Mouse (Mus musculus) cerebellum, adult (tissue): ENCODE data around the gene Tufm.
A peak's percentile ranks its signal among the peaks of the same experiment; 100 is the strongest.
"Not testable (repeated sequence)": the region's sequence is repeated elsewhere in the genome, so short reads cannot be mapped to it uniquely, and the experiment has no call there.

Source experiments
- ATAC-seq: cut with Nextera tagmentation; 2 replicates; pipeline ENCODE4 v1.9.2; 2017; ENCODE audit warnings: mild to moderate bottlenecking, moderate library complexity, mixed read lengths; ENCODE audit not compliant: insufficient number of reproducible peaks, low FRiP score, low TSS enrichment

Gene Tufm

DNA sequence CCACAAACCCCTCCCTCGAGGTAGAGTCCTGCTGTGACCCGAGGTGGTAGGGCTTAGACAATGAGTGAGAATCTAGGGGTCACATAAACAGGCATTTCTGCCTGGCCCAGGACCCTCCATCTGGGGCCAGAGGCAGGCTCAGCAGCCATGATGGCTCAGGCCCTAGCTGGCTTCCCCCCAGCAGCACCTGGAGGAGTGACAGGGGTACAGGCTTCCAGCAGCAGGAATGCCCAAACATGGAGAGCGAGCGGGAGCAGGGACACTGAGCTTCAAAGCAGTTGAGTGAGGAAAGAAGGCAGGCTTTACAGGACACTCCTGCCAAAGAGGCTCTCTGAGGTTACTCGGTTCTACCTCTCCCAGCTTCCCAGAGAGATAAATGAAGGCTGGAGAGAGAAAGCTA lies 22.3 kb upstream of the Tufm start:
- ATAC-seq: no peak

DNA sequence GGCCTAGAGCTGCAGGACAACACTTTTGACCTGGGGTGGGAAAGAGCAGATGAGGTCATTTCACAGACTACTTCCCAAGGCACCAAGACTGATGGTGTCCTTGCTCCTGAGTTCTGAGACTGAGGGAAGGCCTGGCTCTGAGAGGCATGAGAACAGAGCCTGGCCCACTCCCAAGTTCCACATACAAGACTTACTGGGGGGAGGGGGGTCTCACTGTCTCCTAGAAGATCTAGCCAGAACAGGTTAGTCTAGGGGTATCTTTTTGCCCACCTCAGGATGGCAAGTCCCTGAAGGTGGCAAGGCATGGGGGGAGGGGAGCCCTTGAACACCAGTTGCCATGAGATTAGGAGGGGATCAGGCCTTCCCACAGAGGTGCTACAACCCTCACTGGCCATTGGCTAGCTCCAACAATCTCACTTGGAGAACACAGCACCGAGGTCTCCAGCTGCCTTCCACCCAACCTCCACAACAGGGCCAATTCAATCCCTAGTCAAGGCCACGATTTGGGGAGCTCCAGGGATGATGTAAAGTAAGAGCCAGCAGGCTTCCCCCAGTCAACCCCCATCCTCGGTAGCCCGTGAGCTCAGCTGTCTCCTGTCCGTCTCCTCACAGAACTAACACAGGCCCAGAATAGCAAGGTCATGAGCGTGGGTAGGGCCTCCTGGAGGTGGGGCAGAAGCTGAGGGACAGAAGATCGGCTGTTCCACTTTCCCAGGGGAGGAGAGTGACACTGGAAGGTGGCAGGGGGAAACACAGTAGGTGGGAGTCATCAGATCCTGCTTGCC lies 21.7 kb upstream of the Tufm start:
- no peak for ATAC-seq

DNA sequence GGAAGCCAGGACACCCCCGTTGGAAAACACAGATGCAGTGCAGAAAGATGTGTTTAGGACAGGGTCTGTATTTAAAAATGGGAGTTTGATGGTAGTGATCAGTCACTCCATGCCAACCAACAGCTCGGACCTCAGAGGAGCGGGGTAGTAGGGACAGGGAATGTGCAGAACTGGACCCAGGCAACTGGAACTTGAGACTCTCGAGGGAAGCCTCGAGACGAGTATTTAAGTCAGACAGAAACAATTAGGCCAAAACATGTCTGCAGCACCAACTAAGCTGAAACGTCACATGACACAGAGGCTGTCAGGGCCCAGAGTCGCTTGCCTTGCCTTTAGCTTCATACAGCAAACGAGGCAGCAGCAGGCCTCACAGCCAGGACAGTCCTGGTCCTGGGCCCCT lies 21.0 kb upstream of the Tufm start:
- no peak for ATAC-seq

DNA sequence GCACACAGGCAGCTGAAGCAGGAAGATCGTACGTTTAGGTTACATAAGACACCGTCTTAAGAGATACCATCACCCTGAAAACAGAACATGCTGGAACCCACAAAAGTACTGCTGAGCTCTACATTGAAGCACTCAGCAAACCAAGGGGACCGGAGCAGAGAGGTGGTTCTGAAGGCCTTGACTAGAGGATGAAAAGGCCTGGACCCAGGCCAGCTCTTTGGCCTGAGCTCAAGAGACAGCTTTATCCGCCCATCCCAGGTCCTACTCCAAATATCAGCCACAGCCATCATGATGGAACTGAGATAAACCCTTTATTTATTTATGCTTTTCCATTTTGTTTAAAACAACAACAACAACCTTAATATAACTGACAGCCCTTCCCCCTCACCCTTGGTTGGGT lies 20.5 kb upstream of the Tufm start:
- no peak for ATAC-seq

DNA sequence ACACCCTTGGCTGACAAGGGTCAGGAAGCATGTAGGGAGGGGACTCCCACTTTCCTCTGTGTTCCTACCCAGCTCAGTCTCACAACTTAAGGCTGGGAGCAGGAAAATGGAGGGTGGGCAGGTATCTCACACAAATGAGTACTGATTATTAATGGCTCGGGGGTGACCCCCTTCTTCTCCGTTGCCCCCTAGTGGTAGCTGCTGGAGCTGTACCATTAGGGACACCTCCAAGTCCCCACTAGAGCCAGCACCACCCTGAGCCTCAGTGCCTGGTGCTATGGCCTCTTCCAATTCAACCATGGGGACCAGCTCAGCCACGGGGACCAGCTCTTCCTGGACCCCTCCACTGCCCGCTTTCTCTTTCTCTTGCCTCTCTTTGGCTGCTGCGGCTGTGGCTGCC lies 19.9 kb upstream of the Tufm start:
- ATAC-seq: no peak

DNA sequence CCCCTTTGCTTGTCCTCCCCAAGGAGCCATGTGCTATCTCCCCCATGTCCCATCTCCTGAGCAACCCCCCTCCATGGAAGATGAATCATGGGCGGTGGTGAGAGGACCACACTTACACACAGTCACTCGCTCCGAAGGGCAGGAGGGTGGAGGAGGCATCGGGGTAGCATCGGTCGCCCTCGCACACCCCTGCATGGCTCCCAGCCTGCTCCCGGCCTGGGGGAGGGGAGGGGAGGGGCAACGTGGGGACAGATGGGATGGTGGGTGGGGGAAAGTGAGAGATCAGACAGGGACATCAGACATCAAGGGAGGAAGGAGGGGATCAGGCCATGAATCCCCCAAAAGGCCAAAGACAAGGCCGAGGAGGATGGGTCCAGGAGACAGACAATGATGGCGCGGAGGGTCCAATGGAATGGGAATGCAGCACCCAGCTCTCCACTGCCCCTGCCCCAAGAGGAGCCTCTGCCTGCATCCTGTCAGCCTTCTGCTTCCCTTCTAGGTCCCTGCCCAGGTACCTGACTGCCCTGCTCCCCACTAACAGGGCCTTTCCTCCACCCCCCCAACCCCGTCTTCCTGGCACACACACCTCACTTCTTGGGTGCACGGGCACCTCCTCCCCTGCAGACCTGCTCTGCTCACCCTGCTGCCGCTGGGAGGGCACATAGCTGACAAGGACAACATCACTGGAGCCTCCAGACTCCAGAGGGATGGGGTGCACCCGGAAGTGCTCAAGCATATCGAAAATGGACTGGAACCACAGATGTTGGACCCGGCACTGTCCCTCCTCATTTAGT lies 19.1 kb upstream of the Tufm start:
- ATAC-seq: no peak

DNA sequence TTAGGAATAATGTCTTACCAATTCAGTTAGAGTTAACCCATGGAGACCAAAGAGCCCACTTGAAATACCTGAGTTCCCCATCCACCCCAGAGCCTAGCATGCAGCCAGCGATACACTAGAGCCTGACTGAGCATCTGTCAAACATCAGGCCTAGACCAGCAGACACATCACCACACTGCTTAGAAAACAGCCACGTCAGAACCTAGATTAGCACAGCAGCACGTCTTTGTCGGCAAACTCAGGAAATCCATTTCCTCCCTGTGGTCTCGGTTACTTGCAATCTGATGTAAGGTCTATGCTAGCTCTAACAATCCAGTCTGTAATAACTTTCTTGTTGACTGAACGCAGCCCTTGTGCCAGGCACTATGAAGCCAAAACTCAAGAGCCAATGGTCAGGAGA lies 17.1 kb upstream of the Tufm start:
- ATAC-seq: no peak

DNA sequence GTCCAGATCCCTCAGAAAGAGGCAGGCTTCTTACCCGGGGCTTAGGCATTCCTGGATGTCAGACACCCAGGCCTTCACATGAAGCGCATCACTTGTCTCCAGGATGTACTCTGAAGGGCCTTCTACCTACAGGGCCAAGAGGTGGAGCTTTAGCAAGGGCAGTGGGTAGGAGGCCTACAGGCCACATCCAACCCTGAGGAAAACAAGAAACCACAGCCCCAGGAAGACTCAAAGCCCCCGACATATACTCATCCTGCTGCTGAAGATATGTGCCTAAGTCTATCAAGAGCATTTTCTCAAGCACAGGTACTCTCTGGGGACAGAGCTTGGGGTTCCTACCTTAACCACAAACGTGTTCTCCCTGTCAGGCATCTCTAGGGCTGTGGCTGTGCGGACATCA lies 15.8 kb upstream of the Tufm start:
- no peak for ATAC-seq

DNA sequence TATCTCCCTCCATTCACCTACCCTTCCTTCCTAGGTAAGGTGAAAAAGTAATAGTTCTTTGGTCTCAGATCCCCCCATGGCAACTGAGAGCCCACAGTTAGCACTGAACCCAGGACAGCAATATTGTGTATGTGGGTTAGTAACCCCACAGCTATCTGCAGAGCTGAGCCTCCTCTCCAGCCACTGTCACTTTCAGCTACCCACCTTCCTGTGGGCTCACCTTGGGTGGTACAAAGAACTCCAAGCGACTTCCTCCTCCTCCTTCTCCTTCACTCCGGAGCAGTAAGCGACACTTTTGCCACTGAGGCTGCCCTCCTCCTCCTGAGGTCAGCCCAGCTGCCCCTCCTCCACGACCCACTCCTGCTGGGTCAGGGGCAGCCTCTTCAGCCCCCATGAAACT lies 15.3 kb upstream of the Tufm start:
- ATAC-seq: no peak

DNA sequence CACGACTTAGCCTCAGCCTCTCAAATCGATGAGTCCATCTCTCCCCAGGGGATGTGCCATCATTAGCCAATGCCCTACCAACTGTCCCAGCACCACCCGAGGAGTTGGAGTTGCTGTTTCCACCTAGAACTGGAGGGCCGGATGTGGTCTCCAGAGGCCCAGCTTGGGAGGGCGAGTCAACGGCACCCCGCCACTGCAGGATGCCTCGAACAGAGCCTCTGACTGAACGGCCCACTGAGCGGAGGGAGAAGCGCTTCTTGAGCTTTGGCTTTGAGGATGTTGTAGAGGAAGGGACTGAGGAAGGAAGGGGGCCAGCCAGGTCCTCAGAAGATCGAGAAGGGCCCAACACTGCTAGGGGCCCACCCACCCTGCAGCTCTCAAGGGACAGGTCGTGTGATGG lies 14.9 kb upstream of the Tufm start:
- ATAC-seq: no peak

DNA sequence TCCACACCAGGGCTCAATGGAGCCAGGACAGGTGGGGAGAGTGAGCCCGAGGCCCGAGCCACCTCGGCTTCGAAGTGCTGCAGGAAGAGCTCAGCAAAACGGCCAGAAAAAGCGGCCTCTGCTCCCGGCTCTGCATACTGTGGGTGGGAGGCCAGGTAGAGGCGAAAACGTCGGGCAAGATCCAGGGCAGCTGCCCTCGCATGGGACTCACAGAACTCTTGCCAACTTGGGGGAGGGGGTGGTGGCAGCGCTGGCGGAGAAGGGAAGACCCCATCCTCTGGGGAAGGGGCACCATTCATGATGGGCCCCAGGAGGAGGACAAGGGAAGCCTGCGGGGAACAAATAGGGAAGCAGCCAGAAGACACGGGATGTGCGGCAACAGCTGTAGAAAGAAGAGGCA lies 14.4 kb upstream of the Tufm start:
- ATAC-seq: no peak

DNA sequence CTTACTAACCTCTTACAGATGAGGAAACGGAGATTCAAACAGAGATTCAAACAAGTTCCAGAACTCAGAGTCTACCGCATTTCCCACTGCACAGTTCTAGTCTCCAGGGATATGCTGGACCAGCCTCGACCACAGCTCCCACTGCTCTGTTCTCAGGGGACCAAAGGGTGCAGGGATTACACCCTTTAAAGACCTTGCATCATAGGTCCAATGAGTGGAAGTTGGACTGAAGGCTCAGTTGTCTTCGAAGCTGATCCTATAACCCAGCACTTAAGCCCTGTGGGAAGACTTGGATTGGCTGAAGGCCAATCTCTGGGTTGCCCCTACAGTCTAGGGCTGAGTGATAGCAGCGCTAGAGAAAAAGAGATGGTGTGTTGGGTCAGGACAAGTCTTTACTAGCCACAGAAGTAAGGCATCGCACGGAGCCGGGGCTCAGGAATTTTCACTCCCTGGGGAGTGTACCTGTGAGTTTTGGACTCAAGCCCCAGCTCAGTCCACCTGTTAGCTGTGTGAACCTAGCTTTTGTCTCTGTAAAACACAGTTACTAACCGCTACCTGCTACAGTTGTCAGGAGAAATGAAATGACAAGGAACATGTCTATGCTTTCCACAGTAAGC lies 13.6 kb upstream of the Tufm start:
- ATAC-seq: no peak

DNA sequence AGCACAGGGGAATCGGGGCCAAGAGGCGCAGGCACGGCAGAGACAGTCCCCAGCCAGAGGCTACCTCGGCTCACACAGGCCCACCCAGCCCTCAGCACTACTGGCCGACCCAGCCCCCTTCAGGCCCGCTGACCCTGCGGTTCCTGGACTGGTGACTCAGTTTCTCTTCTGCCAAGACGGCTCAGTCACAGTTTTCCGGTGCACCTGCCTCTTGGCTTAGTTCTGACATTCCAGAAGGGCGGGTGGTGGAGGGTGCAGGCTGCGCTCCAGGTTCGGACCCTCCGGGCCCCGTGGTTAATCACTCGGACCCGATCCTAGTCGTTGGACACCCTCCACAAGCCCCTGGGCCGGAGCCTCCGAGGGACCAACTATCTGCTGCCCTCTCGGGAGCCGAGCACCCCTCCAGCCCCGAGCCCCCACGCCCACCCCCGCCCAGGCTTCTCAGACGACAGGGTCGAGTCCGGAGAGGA lies 12.6 kb upstream of the Tufm start:
- no peak; the same call in 1 of the 2 replicates for ATAC-seq

DNA sequence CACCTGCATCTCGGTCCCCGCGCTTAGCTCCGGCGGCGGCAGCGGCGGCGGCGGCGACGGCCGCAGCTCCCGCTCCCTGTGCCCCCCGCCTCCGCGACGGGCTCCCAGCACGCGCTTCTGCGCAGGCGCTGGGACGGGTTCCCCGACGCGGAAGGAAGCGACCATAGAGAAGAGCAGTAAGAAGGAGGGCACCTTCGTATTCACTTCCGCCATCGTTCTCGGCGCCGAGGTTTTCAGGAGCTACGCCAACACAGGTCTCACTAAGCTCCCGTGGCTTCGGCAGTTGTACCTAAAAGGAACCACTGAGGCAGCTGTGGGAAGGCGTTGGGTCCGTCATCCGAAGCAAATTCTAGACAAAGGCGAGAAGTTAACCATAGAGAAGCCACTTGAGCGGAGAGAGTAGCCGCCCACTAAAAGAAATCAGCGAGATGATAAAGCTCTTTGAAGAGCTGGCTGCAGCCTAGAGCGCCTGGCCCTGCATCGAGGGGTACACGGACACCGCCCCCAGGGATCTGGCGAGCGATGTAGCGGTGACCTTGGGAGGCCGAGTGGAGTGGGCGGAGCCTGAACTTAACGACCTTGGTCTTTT lies 12.1 kb upstream of the Tufm start, which contains the start of gene Sh2b1:
Sh2b1 (minus strand) TSS at position 432 of the 589 bp plus-strand sequence.
- ATAC-seq: peak; percentile 82; the same call in 1 of the 2 replicates

DNA sequence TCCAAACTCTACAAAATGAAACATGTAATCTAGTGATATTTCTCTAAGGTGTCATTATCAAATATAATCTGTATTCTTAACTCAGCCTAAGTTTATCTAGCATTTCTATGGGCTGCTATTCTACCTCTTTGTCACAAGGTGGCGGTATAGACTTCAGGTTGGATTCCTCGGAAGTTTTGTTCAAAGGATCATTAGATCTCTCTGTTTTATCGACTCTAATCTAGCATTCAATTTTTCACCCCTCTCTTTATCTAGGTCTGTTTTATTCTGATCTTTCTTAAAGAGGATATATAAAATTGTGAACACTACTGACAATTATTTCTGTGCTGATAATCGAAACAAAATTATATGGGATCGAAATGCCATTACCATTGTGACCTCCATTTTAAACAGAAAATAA lies 5.5 kb upstream of the Tufm start:
- no peak for ATAC-seq

DNA sequence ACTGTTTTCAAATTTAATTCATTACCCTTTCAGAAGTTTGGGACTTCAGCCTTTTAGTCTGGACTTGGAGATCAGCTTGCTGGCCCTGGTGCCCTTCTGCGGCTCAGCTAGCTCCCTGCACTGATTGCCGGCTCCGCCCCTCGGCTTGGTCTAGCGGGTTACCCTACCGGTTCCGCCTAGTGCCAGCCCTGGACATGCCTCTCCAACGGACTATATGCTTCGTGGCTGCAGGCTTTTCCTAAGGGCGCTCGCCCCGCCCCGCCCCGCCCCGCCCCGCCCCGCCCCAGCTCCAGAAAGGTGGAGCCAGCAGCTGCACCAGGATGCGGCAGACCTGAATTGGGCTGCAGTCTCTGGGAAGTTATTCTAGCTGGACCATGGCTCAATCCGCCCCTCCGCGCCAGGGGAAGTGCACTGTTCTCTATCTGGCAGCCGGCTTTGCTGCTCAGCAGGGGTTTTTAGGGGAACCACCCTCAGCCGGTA lies 4.7 kb upstream of the Tufm start:
- peak; percentile 82 for ATAC-seq

DNA sequence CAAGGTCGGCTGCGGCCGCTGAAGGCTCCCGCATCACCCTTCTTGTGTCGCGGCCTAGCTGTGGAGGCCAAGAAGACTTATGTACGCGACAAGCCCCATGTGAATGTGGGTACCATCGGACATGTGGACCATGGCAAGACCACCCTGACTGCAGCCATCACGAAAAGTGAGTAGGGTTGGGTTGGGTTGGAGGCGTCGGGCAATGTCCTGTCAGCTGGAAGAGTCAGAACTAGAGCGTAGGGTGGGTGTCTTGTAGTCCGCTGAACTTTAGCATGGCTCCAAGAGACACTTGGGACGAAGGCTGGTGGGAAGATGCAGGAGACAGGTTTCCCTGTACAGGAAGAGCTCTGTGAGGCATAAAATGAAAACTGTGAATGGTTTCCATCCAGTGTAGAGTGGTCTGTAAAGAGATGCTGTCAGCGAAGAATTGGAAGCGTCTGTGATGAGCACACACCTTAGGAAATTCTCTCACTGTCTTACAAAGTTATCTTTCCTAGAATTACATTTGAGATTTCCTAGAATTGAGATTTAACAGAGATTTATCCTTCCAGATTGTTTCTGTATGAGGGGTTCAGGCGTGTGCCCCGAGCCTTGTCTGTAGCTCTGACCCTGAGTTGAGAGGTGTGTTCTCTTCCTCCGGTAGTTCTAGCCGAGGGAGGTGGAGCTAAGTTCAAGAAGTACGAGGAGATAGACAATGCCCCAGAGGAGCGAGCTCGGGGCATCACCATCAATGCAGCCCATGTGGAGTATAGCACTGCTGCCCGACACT lies 640 bp downstream of the Tufm start:
- ATAC-seq: not testable (repeated sequence)

DNA sequence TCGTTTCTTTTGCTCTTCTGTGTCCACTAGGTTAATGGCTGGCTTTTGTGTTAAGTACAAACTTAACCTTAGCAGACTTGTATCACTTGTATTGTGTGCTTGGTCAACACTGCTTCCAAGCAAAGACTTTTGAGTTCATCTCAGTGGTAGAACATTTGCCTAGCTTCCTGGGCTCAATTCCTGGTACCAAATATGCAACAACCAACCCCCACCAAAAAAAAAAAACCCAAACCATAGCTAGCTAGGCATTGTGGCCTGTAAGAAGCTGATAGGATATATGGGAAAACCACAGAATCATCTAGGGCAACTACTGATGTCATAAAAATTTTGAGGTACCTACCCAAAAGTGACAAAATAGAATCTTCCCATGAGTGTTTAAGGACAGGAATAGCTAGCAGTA lies 3.8 kb downstream of the Tufm start:
- no peak for ATAC-seq

DNA sequence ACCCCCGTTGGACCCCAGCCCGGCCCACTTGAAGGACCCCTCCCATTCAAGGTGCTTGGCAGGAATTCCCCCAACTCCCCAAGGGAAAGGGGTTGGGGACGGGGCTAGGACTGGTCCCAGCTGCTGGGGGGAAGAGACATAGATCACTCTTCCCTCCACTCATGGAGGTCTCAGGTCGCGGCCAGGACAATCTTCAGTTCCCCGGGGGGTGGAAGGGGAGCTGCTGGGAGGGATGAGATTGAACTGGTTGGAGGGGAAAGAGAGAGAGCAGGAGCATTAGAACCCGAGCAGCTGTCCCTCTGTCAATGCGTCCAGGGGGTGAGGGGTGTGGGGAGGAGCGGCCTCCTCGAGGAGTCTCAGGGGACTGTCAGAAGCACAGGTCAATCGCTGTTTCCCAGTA lies 4.8 kb downstream of the Tufm start:
- no peak for ATAC-seq

DNA sequence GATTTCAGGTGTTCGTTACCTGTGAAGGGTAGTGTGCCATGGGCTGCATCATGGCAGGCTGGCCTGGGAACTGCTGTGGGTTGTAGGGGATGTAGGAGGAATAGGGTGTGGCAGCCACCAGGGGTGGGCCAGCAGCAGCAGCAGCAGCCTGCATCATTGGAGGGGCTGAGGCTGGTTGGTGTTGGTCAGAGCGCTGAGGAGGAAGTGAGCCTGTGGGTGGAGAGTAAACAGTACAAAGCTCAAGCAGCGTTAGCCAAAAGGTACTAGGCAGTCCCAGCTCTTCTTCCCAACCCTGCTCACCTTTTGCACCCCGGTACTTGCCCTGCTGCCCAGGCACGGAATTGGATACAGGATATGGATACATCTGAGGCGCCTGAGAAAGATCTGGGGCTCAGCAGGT lies 7.0 kb downstream of the Tufm start:
- ATAC-seq: no peak
